Mouse (Mus musculus) megakaryocyte, embryonic 14.5 days (primary cell): ENCODE results near the gene Kcnk18.

Source experiments
- FLI1 ChIP-seq: IDR thresholded peaks from 2 replicates; pipeline ENCODE4 v1.6.1; 2012; ENCODE audit warnings: low read length, inconsistent platforms, mixed read lengths
- GATA1 ChIP-seq: IDR thresholded peaks from 3 replicates; pipeline ENCODE4 v1.6.1; 2012; ENCODE audit warnings: mixed read lengths, low read length, inconsistent platforms, borderline replicate concordance

DNA sequence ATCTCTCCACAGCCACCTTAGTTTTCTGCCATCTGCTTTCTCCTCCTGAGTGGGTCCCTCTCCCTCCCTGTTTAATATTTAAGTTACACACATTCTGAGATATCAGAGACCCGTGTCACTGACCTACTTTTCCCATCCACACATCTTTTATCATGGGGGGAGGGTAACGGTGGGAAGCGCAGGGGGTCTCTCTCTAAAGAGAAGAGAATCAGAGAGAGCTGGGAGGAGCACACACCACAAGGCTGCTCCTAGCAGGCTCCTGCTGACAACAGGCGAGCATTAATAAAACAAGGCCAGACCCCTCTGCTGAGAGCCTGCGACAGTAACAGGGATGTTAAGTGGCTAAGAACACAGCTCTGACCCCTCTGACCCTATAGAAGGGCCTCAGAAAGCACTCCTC, 40.6 kb downstream of the Kcnk18 start:
- TF ChIP-seq GATA1, result no peak
- no peak for TF ChIP-seq FLI1
